In the genomic region with DNA sequence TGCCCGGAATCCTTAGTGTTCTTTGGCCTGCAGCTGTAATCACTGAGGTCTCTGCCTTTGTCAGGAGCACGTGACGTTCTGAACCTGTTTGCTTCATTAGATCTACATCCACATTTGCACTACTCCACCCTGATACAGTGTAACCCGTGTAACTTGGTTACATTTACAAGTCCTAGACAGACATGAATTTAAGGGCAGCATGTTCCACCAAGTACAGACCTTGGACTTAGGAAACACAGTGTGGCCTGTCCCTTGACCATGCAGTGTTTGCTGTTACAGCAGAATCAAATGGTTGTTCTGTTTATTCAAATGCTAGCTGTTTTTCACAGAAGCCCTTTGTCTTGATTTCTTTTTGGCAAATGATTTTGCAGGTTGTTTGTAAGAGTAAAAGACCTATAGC, we compare ENCODE assay signal across 22 mouse cellular contexts.
"Had no signal": no experiment of that assay in that cellular context is flagged by ENCODE, and none has a peak within 500 bp of the region (broad histone marks: within the 10 kb centered on the region; RNA-seq: fewer than 3 reads in every experiment).

No protein-coding gene starts in this region.

- DNase-seq: kidney, adult 11 months; kidney, postnatal 14 days; kidney, postnatal 4 days; layer of hippocampus, postnatal 36 days; lung, adult 18-20 months; lung, postnatal 10 days; lung, postnatal 36 days; right cerebral cortex, adult 18-20 months; thymus, adult 2 months; thymus, postnatal 14 days; thymus, postnatal 4 days had no signal

- H3K4me3 ChIP-seq: left cerebral cortex, adult 2 months; lung, embryonic 15.5 days; megakaryocyte, embryonic 14.5 days; midbrain, embryonic 10.5 days; midbrain, embryonic 13.5 days; myocyte; neural tube, embryonic 13.5 days had no signal

- ATAC-seq: hindbrain, postnatal 0 days; inflammation-experienced regulatory T-cells, adult 6 months; midbrain, embryonic 13.5 days; midbrain, embryonic 16.5 days had no signal

- H3K4me2 ChIP-seq: lung, embryonic 15.5 days; midbrain, embryonic 13.5 days; neural tube, embryonic 13.5 days had no signal

- H3K27ac ChIP-seq: hindbrain, postnatal 0 days; lung, embryonic 15.5 days; midbrain, embryonic 10.5 days; midbrain, embryonic 13.5 days; neural tube, embryonic 13.5 days; stomach, postnatal 0 days had no signal

- H3K4me1 ChIP-seq: lung, embryonic 15.5 days; midbrain, embryonic 10.5 days; midbrain, embryonic 13.5 days; neural tube, embryonic 13.5 days had no signal

- H3K27me3 ChIP-seq: lung, embryonic 15.5 days; megakaryocyte, embryonic 14.5 days; midbrain, embryonic 13.5 days; neural tube, embryonic 13.5 days had no signal

- H3K9ac ChIP-seq: lung, embryonic 15.5 days; midbrain, embryonic 13.5 days; neural tube, embryonic 13.5 days had no signal

- H3K9me3 ChIP-seq: lung, embryonic 15.5 days; megakaryocyte, embryonic 14.5 days; midbrain, embryonic 10.5 days; midbrain, embryonic 13.5 days; neural tube, embryonic 13.5 days had no signal
